Mouse (Mus musculus) CH12.LX (cell line): ENCODE measurements around the gene Rhox4a2.
"Not testable (repeated sequence)": the region's sequence is repeated elsewhere in the genome, so short reads cannot be mapped to it uniquely, and the experiment has no call there.

Experiments used
- POLR2A ChIP-seq: IDR thresholded peaks from 2 replicates; pipeline ENCODE4 v1.6.1; 2011; ENCODE audit warnings: low read depth, mild to moderate bottlenecking, improper control_type of control experiment, low read length
- SIN3A ChIP-seq: IDR thresholded peaks from 2 replicates; pipeline ENCODE4 v1.6.1; 2012; ENCODE audit warnings: low read length, improper control_type of control experiment, inconsistent platforms
- ZNF384 ChIP-seq: IDR thresholded peaks from 2 replicates; pipeline ENCODE4 v1.6.1; 2012; ENCODE audit warnings: low read depth, low read length, improper control_type of control experiment, inconsistent platforms

DNA sequence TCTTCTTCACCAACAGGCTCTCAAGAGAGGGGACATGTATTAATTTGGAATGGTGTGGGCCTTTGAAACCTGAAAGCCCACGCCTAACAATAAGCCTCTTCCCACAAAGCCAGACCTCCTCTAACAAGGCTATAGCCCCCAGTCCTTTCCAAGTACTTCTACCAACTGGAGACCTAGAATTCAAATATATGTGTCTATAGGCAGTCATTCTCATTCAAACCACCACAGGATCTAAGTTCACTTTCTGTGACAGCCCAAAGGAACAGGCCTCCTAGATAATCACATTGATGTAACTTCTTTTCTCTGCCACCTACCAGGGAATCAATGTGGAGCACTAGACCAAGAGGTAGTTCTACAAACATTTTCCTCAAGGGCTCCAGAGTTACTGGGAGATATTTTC is 10.9 kb upstream of the Rhox4a2 start, which contains the start of gene Rhox3a2:
- not testable (repeated sequence) for TF ChIP-seq ZNF384, SIN3A, POLR2A
